Mouse (Mus musculus) spleen, adult 2 months (tissue): ENCODE measurements around the gene Dedd2.

Experiments used
- CTCF ChIP-seq: fragments of 200-500 bp; IDR thresholded peaks from 2 replicates; pipeline ENCODE4 v1.5.1; 2011; ENCODE audit warnings: mild to moderate bottlenecking, inconsistent platforms; ENCODE audit not compliant: insufficient read depth, insufficient read length, insufficient replicate concordance; ENCODE audit errors: extremely low read depth
- POLR2A ChIP-seq: fragments of 200-500 bp; IDR thresholded peaks from 2 replicates; pipeline ENCODE4 v1.6.1; 2011; ENCODE audit warnings: low read depth, low read length, inconsistent platforms

- TF ChIP-seq POLR2A = no peak
- no peak for TF ChIP-seq CTCF
These were observed 14.2 kb downstream of the Dedd2 start for GRCm38 (mm10) chr7:25206094-25206830.
